Comparison of ENCODE assay signal across 11 mouse cellular contexts in genomic region chr14:62892771-62893641, GRCm38 (mm10). TPM values are rescaled to one million over a fixed set of nuclear protein-coding genes. Genes with fewer than 3 reads are reported as not detected.
A peak's percentile ranks its signal among the peaks of the same experiment; 100 is the strongest.
DNase-seq lines count a peak whose midpoint lies in the region; ATAC-seq lines count a peak whose summit lies in the region.
"Had no signal": no experiment of that assay in that cellular context is flagged by ENCODE, and none has a peak within 500 bp of the region (broad histone marks: within the 10 kb centered on the region; RNA-seq: fewer than 3 reads in every experiment).

No protein-coding gene starts in this region.

- no peak overlapping the region for H3K4me2 ChIP-seq in hindbrain, embryonic 12.5 days (replicated peaks)
- H3K4me2 ChIP-seq: embryonic facial prominence, embryonic 13.5 days had no signal

- H3K4me3 ChIP-seq in heart, embryonic 10.5 days, result no peak overlapping the region
- no peak overlapping the region for H3K4me3 ChIP-seq in hindbrain, embryonic 12.5 days
- H3K4me3 ChIP-seq in midbrain, embryonic 10.5 days, result no peak overlapping the region
- H3K4me3 ChIP-seq: embryonic facial prominence, embryonic 13.5 days had no signal

- H3K9ac ChIP-seq in hindbrain, embryonic 12.5 days, result no peak overlapping the region
- H3K9ac ChIP-seq: embryonic facial prominence, embryonic 13.5 days had no signal

- no peak overlapping the region for H3K27ac ChIP-seq in heart, embryonic 10.5 days
- H3K27ac ChIP-seq in hindbrain, embryonic 12.5 days, result no peak overlapping the region
- H3K27ac ChIP-seq in midbrain, embryonic 10.5 days (replicated peaks), result no peak overlapping the region; the same call in 1 of the 2 replicates
- H3K27ac ChIP-seq: embryonic facial prominence, embryonic 13.5 days had no signal

- H3K27me3 ChIP-seq in heart, embryonic 10.5 days (ENCODE audit: insufficient read depth, poor library complexity, severe bottlenecking), result no peaks in the 10 kb centered on the region
- H3K27me3 ChIP-seq in hindbrain, embryonic 12.5 days, result no peaks in the 10 kb centered on the region
- H3K27me3 ChIP-seq in midbrain, embryonic 10.5 days (ENCODE audit: low read depth, poor library complexity, severe bottlenecking), result no peaks in the 10 kb centered on the region
- H3K27me3 ChIP-seq: CH12.LX; embryonic facial prominence, embryonic 13.5 days had no signal

- peak; percentile 70 for DNase-seq in heart, embryonic 10.5 days (ENCODE audit: low spot score)
- DNase-seq in heart, postnatal 25 days (ENCODE audit: low spot score), result no peak
- DNase-seq in NIH3T3 (ENCODE audit: low read depth), result peak; percentile 40
- DNase-seq in frontal cortex, adult 2 months (ENCODE audit: extremely low spot score in 1 of 2, low spot score in 1 of 2), result peak; percentile 85 to 93
- DNase-seq in left cerebral cortex, adult 9 months (ENCODE audit: low spot score in 2 of 2), result peak; percentile 61 to 94
- no peak for DNase-seq in thymus, postnatal 25 days
- DNase-seq in midbrain, embryonic 10.5 days (ENCODE audit: low spot score), result no peak
- DNase-seq: midbrain, embryonic 14.5 days had no signal

- H3K9me3 ChIP-seq in heart, embryonic 10.5 days, result no peaks in the 10 kb centered on the region
- no peaks in the 10 kb centered on the region for H3K9me3 ChIP-seq in hindbrain, embryonic 12.5 days (replicated peaks)
- no peaks in the 10 kb centered on the region for H3K9me3 ChIP-seq in midbrain, embryonic 10.5 days (replicated peaks)
- H3K9me3 ChIP-seq: embryonic facial prominence, embryonic 13.5 days had no signal

- peaks cover 16% of the 10 kb centered on the region for H3K4me1 ChIP-seq in heart, embryonic 10.5 days
- H3K4me1 ChIP-seq in hindbrain, embryonic 12.5 days, result peaks cover 10% of the 10 kb centered on the region; the same call in 1 of the 2 replicates
- H3K4me1 ChIP-seq in midbrain, embryonic 10.5 days, result peaks cover 16% of the 10 kb centered on the region
- H3K4me1 ChIP-seq: embryonic facial prominence, embryonic 13.5 days had no signal

- WGBS in heart, embryonic 10.5 days, result 61% methylated on average over 8 of the region's 8 CpGs
- WGBS in hindbrain, embryonic 12.5 days, result 80% methylated on average over 8 of the region's 8 CpGs
- WGBS in midbrain, embryonic 10.5 days, result 84% methylated on average over 8 of the region's 8 CpGs

- no peaks in the 10 kb centered on the region; the same call in 1 of the 2 replicates for H3K36me3 ChIP-seq in heart, embryonic 10.5 days
- H3K36me3 ChIP-seq in hindbrain, embryonic 12.5 days, result no peaks in the 10 kb centered on the region
- H3K36me3 ChIP-seq in midbrain, embryonic 10.5 days, result 0 out of 2 replicates have a peak, but pooled peaks cover 3% of the 10 kb centered on the region
- H3K36me3 ChIP-seq: embryonic facial prominence, embryonic 13.5 days had no signal

- ATAC-seq in hindbrain, embryonic 12.5 days (ENCODE audit: low FRiP score), result no peak

- intact Hi-C loops in heart, postnatal 25 days (cut with DNase I), result no loop called here

RNA-seq across cellular contexts. Expression of gene Wdfy2, which starts 55.5 kb away (rescaled TPM):
- 8.9 and 9.5 TPM in 2 replicates for polyA plus RNA-seq in heart, embryonic 10.5 days (2016; fragmentation: Nextera tagmentation; extraction: Ambion mirVana)
- 1 to 10 TPM; 6.8 to 7.7 TPM for total RNA-seq in heart, postnatal 25 days (2021)
- 11.9 and 12.4 TPM in 2 replicates for polyA plus RNA-seq in frontal cortex, adult 2 months (2012; rRNA removed)
- 14.2 and 15.0 TPM in 2 replicates for polyA plus RNA-seq in hindbrain, embryonic 12.5 days (2016; fragmentation: Nextera tagmentation; extraction: Ambion mirVana)
- 14.8 and 15.5 TPM in 2 replicates for polyA plus RNA-seq in midbrain, embryonic 10.5 days (2016; fragmentation: Nextera tagmentation; extraction: Ambion mirVana)

Comparison
In these comparisons a context has a peak if more than half of its experiments do, and no peak if none do; other contexts are left out.
1. DNase-seq: peak in heart, embryonic 10.5 days (single experiment), NIH3T3 (single experiment), frontal cortex, adult 2 months (2 of 2) and left cerebral cortex, adult 9 months (2 of 2); none in heart, postnatal 25 days (single experiment), thymus, postnatal 25 days (single experiment) and midbrain, embryonic 10.5 days (single experiment).